Mouse (Mus musculus) cerebellum, adult 2 months (tissue): ENCODE results near the gene Actl6b. TPM values are rescaled to one million over a fixed set of nuclear protein-coding genes. Genes with fewer than 3 reads are reported as not detected.

ENCODE experiments used
- DNase-seq, 2 experiments: peaks; one replicate each; pipeline ENCODE4 v3.0.0; 2021
- H3K27ac ChIP-seq: fragments of 200-500 bp; 2 replicates; pipeline ENCODE4 v1.5.1; 2012; ENCODE audit warnings: low read length, control low read depth, inconsistent platforms; ENCODE audit not compliant: insufficient read depth
- H3K27me3 ChIP-seq: fragments of 200-500 bp; 2 replicates; pipeline ENCODE4 v1.6.1; 2012; ENCODE audit warnings: inconsistent platforms, mild to moderate bottlenecking, low read length, moderate library complexity; ENCODE audit not compliant: control insufficient read depth, insufficient read depth
- H3K4me1 ChIP-seq: fragments of 200-500 bp; 2 replicates; pipeline ENCODE4 v1.6.1; 2011; ENCODE audit warnings: low read length; ENCODE audit not compliant: control insufficient read depth, insufficient read depth
- H3K4me3 ChIP-seq: fragments of 200-500 bp; replicated peaks from 2 replicates; pipeline ENCODE3; 2011; ENCODE audit warnings: mild to moderate bottlenecking, low read depth, low read length, control low read depth; ENCODE audit not compliant: insufficient read depth
- CTCF ChIP-seq: fragments of 200-500 bp; IDR thresholded peaks from 2 replicates; pipeline ENCODE4 v1.5.1; 2011; ENCODE audit warnings: low read depth, mild to moderate bottlenecking, control low read depth, low read length, moderate library complexity, borderline replicate concordance; ENCODE audit not compliant: insufficient read depth
- POLR2A ChIP-seq: fragments of 200-500 bp; IDR thresholded peaks from 2 replicates; pipeline ENCODE4 v1.6.1; 2011; ENCODE audit warnings: low read length, control low read depth, borderline replicate concordance; ENCODE audit not compliant: insufficient read depth
- WGBS: fragments of 180-500 bp; shearing (Covaris S2); methylation state at CpG from one replicate; pipeline ENCODE4 v1.1.7; 2018; 5-methylcytosine and 5-hydroxymethylcytosine counted together
- polyA plus RNA-seq: library from polyadenylated mRNA; depleted of rRNA; stranded (reverse); fragments of >200 nt; gene quantifications from 2 replicates; pipeline ENCODE4 v1.2.3, GENCODE M21; 2012

Actl6b gene
- polyA plus RNA-seq, 1 experiment = 125 TPM

- no peak overlapping the region for H3K27ac ChIP-seq
- H3K27me3 ChIP-seq = no peaks in the 10 kb centered on the region
- H3K4me1 ChIP-seq = peaks cover 9% of the 10 kb centered on the region
- no peak for DNase-seq
- TF ChIP-seq POLR2A (no peak), CTCF (no peak)
- H3K4me3 ChIP-seq = no peak overlapping the region
- 41% methylated on average over 7 of the region's 7 CpGs for WGBS
Measured at GRCm38 (mm10) chr5:137595921-137596320, 42.6 kb downstream of the Actl6b start.

GRCm38 (mm10) chr5:137596601-137597261 is 43.4 kb downstream of the Actl6b start:
- no peak for TF ChIP-seq CTCF
- TF ChIP-seq POLR2A = no peak
- DNase-seq = no peak
- Histone ChIP-seq H3K4me1 (peaks cover 9% of the 10 kb centered on the region), H3K4me3 (no peak overlapping the region), H3K27me3 (no peaks in the 10 kb centered on the region), H3K27ac (no peak overlapping the region)
- WGBS = 51% methylated on average over 30 of the region's 30 CpGs

- peaks cover 9% of the 10 kb centered on the region for H3K4me1 ChIP-seq
- H3K4me3 ChIP-seq = no peak overlapping the region
- 94% methylated on average over 6 of the region's 6 CpGs for WGBS
- no peak overlapping the region for H3K27ac ChIP-seq
- TF ChIP-seq CTCF (no peak), POLR2A (no peak)
- H3K27me3 ChIP-seq = no peaks in the 10 kb centered on the region
- no peak for DNase-seq
Measured at GRCm38 (mm10) chr5:137597625-137598024, 44.3 kb downstream of the Actl6b start.

- DNase-seq = no peak
- Histone ChIP-seq H3K27ac (no peak overlapping the region), H3K27me3 (no peaks in the 10 kb centered on the region), H3K4me1 (peaks cover 9% of the 10 kb centered on the region), H3K4me3 (no peak overlapping the region)
- TF ChIP-seq POLR2A (no peak), CTCF (no peak)
- 78% methylated on average over 2 of the region's 2 CpGs for WGBS
Measured at GRCm38 (mm10) chr5:137598100-137598826, 44.9 kb downstream of the Actl6b start.

- H3K27ac ChIP-seq = no peak overlapping the region
- no peaks in the 10 kb centered on the region for H3K27me3 ChIP-seq
- peaks cover 9% of the 10 kb centered on the region for H3K4me1 ChIP-seq
- peak in 1 of 2 experiments; percentile 16 for DNase-seq
- TF ChIP-seq POLR2A (no peak), CTCF (no peak)
- 25% methylated on average over 9 of the region's 9 CpGs for WGBS
- H3K4me3 ChIP-seq = peak overlapping the region; percentile 99
Measured at GRCm38 (mm10) chr5:137599600-137599999, 46.3 kb downstream of the Actl6b start.

- Histone ChIP-seq H3K27ac (peak overlapping the region; percentile 51; the same call in 1 of the 2 replicates), H3K27me3 (no peaks in the 10 kb centered on the region), H3K4me3 (peak overlapping the region; percentile 99), H3K4me1 (peaks cover 9% of the 10 kb centered on the region)
- TF ChIP-seq CTCF (no peak), POLR2A (no peak)
- under 1% methylated on average over 19 of the region's 19 CpGs for WGBS
- no peak for DNase-seq
Measured at GRCm38 (mm10) chr5:137600281-137600618, 46.9 kb downstream of the Actl6b start.

GRCm38 (mm10) chr5:137600619-137601364 is 47.5 kb downstream of the Actl6b start, which contains the start of gene Mospd3:
Gene Mospd3, minus strand, starts transcription at chr5:137601058.
- peak; percentile 96 to 98 for DNase-seq
- TF ChIP-seq POLR2A (peak; percentile 62; the same call in 1 of the 2 replicates), CTCF (no peak)
- Histone ChIP-seq H3K4me3 (peak within 1 kb of the TSS; percentile 99), H3K27ac (peak within 1 kb of the TSS; percentile 83), H3K4me1 (peaks cover 9% of the 10 kb centered on the region), H3K27me3 (no peaks in the 10 kb centered on the region)
- WGBS = under 1% methylated on average over 41 of the region's 41 CpGs
